Mouse (Mus musculus): Measurements from ENCODE around the gene Zfp991. TPM values are rescaled to one million over a fixed set of nuclear protein-coding genes. Genes with fewer than 3 reads are reported as not detected.
"Not testable (repeated sequence)": the region's sequence is repeated elsewhere in the genome, so short reads cannot be mapped to it uniquely, and the experiment has no call there.

Gene Zfp991
- polyA plus RNA-seq, 1 experiment from 2014 or later, result 9.6 TPM

- Histone ChIP-seq H3K9ac (ENCODE audit: low read length) (peak overlapping the region; percentile 68), H3K9me3 (ENCODE audit: control insufficient read depth, low read length) (peaks cover 21% of the 10 kb centered on the region), H3K4me3 (ENCODE audit: low read depth, low read length) (peak overlapping the region; percentile 50), H3K4me2 (ENCODE audit: low read length) (peak overlapping the region; percentile 75)
- whole genome bisulfite sequencing, result 23% methylated on average over 4 of the region's 4 CpGs
- DNase-seq (ENCODE audit: low spot score); H3K4me1 ChIP-seq (replicated peaks; ENCODE audit: control insufficient read depth, insufficient read depth, low read length); H3K27ac ChIP-seq (ENCODE audit: low read depth); H3K27me3 ChIP-seq (replicated peaks; ENCODE audit: control insufficient read depth, insufficient read depth, low read length); ATAC-seq (replicated peaks; ENCODE audit: low FRiP score, low TSS enrichment, low read depth); H3K36me3 ChIP-seq (ENCODE audit: control insufficient read depth, insufficient read depth, low read length): not testable (repeated sequence)
Measured at GRCm38 (mm10) chr4:147125326-147125725, 6.5 kb upstream of the Zfp991 start.

GRCm38 (mm10) chr4:147125870-147126269 is 6.0 kb upstream of the Zfp991 start:
- H3K4me3 ChIP-seq (ENCODE audit: low read depth, low read length); H3K27me3 ChIP-seq (replicated peaks; ENCODE audit: control insufficient read depth, insufficient read depth, low read length); H3K9ac ChIP-seq (ENCODE audit: low read length); H3K4me2 ChIP-seq (ENCODE audit: low read length); H3K4me1 ChIP-seq (replicated peaks; ENCODE audit: control insufficient read depth, insufficient read depth, low read length); H3K36me3 ChIP-seq (ENCODE audit: control insufficient read depth, insufficient read depth, low read length); H3K27ac ChIP-seq (ENCODE audit: low read depth); ATAC-seq (replicated peaks; ENCODE audit: low FRiP score, low TSS enrichment, low read depth): not testable (repeated sequence)
- 89% methylated on average over 4 of the region's 4 CpGs for WGBS
- peaks cover 21% of the 10 kb centered on the region for H3K9me3 ChIP-seq (ENCODE audit: control insufficient read depth, low read length)
- DNase-seq (ENCODE audit: low spot score), result peak; percentile 48

GRCm38 (mm10) chr4:147126435-147126834 is 5.4 kb upstream of the Zfp991 start:
- H3K27ac ChIP-seq (ENCODE audit: low read depth); H3K4me3 ChIP-seq (ENCODE audit: low read depth, low read length); H3K4me1 ChIP-seq (replicated peaks; ENCODE audit: control insufficient read depth, insufficient read depth, low read length); H3K4me2 ChIP-seq (ENCODE audit: low read length); ATAC-seq (replicated peaks; ENCODE audit: low FRiP score, low TSS enrichment, low read depth); H3K27me3 ChIP-seq (replicated peaks; ENCODE audit: control insufficient read depth, insufficient read depth, low read length); H3K9ac ChIP-seq (ENCODE audit: low read length); H3K36me3 ChIP-seq (ENCODE audit: control insufficient read depth, insufficient read depth, low read length): not testable (repeated sequence)
- peak; percentile 27 for DNase-seq (ENCODE audit: low spot score)
- H3K9me3 ChIP-seq (ENCODE audit: control insufficient read depth, low read length), result peaks cover 21% of the 10 kb centered on the region
- 82% methylated on average over 2 of the region's 2 CpGs for WGBS

GRCm38 (mm10) chr4:147127137-147127536 is 4.7 kb upstream of the Zfp991 start:
- not testable (repeated sequence) for H3K9ac ChIP-seq (ENCODE audit: low read length); H3K27me3 ChIP-seq (replicated peaks; ENCODE audit: control insufficient read depth, insufficient read depth, low read length); H3K4me3 ChIP-seq (ENCODE audit: low read depth, low read length); H3K4me1 ChIP-seq (replicated peaks; ENCODE audit: control insufficient read depth, insufficient read depth, low read length); ATAC-seq (replicated peaks; ENCODE audit: low FRiP score, low TSS enrichment, low read depth); H3K36me3 ChIP-seq (ENCODE audit: control insufficient read depth, insufficient read depth, low read length); DNase-seq (ENCODE audit: low spot score); H3K4me2 ChIP-seq (ENCODE audit: low read length); H3K27ac ChIP-seq (ENCODE audit: low read depth)
- H3K9me3 ChIP-seq (ENCODE audit: control insufficient read depth, low read length), result peaks cover 21% of the 10 kb centered on the region
- WGBS, result 82% methylated on average over 2 of the region's 2 CpGs

- H3K27ac ChIP-seq (ENCODE audit: low read depth); H3K36me3 ChIP-seq (ENCODE audit: control insufficient read depth, insufficient read depth, low read length); H3K27me3 ChIP-seq (replicated peaks; ENCODE audit: control insufficient read depth, insufficient read depth, low read length); H3K4me2 ChIP-seq (ENCODE audit: low read length); H3K9ac ChIP-seq (ENCODE audit: low read length); H3K4me3 ChIP-seq (ENCODE audit: low read depth, low read length); ATAC-seq (replicated peaks; ENCODE audit: low FRiP score, low TSS enrichment, low read depth); H3K4me1 ChIP-seq (replicated peaks; ENCODE audit: control insufficient read depth, insufficient read depth, low read length): not testable (repeated sequence)
- peak; percentile 21 for DNase-seq (ENCODE audit: low spot score)
- peaks cover 11% of the 10 kb centered on the region; the same call in 1 of the 2 replicates for H3K9me3 ChIP-seq (ENCODE audit: control insufficient read depth, low read length)
Measured at GRCm38 (mm10) chr4:147128152-147128551, 3.7 kb upstream of the Zfp991 start.

GRCm38 (mm10) chr4:147133596-147133995 is 1.8 kb downstream of the Zfp991 start:
- not testable (repeated sequence) for H3K4me3 ChIP-seq (ENCODE audit: low read depth, low read length); H3K27me3 ChIP-seq (replicated peaks; ENCODE audit: control insufficient read depth, insufficient read depth, low read length); H3K9ac ChIP-seq (ENCODE audit: low read length); H3K27ac ChIP-seq (ENCODE audit: low read depth); H3K36me3 ChIP-seq (ENCODE audit: control insufficient read depth, insufficient read depth, low read length); H3K9me3 ChIP-seq (ENCODE audit: control insufficient read depth, low read length); H3K4me1 ChIP-seq (replicated peaks; ENCODE audit: control insufficient read depth, insufficient read depth, low read length); ATAC-seq (replicated peaks; ENCODE audit: low FRiP score, low TSS enrichment, low read depth); H3K4me2 ChIP-seq (ENCODE audit: low read length)
- peak; percentile 37 for DNase-seq (ENCODE audit: low spot score)
- 57% methylated on average over 2 of the region's 2 CpGs for WGBS

GRCm38 (mm10) chr4:147141757-147142156 is 9.9 kb downstream of the Zfp991 start:
- ATAC-seq (replicated peaks; ENCODE audit: low FRiP score, low TSS enrichment, low read depth), result peak; percentile 53; the same call in 1 of the 2 replicates
- not testable (repeated sequence) for H3K4me2 ChIP-seq (ENCODE audit: low read length); H3K9ac ChIP-seq (ENCODE audit: low read length); DNase-seq (ENCODE audit: low spot score); H3K36me3 ChIP-seq (ENCODE audit: control insufficient read depth, insufficient read depth, low read length); H3K4me3 ChIP-seq (ENCODE audit: low read depth, low read length); H3K27ac ChIP-seq (ENCODE audit: low read depth); H3K27me3 ChIP-seq (replicated peaks; ENCODE audit: control insufficient read depth, insufficient read depth, low read length); H3K4me1 ChIP-seq (replicated peaks; ENCODE audit: control insufficient read depth, insufficient read depth, low read length); H3K9me3 ChIP-seq (ENCODE audit: control insufficient read depth, low read length)
- WGBS, result 79% methylated on average over 4 of the region's 4 CpGs

- not testable (repeated sequence) for DNase-seq (ENCODE audit: low spot score); ATAC-seq (replicated peaks; ENCODE audit: low FRiP score, low TSS enrichment, low read depth); H3K27me3 ChIP-seq (replicated peaks; ENCODE audit: control insufficient read depth, insufficient read depth, low read length); H3K4me1 ChIP-seq (replicated peaks; ENCODE audit: control insufficient read depth, insufficient read depth, low read length); H3K4me3 ChIP-seq (ENCODE audit: low read depth, low read length); H3K9ac ChIP-seq (ENCODE audit: low read length); H3K4me2 ChIP-seq (ENCODE audit: low read length); H3K36me3 ChIP-seq (ENCODE audit: control insufficient read depth, insufficient read depth, low read length); H3K9me3 ChIP-seq (ENCODE audit: control insufficient read depth, low read length); H3K27ac ChIP-seq (ENCODE audit: low read depth)
- WGBS, result 94% methylated on average over 2 of the region's 2 CpGs
Measured at GRCm38 (mm10) chr4:147165282-147165681, 33.4 kb downstream of the Zfp991 start.

- not testable (repeated sequence) for H3K4me1 ChIP-seq (replicated peaks; ENCODE audit: control insufficient read depth, insufficient read depth, low read length); ATAC-seq (replicated peaks; ENCODE audit: low FRiP score, low TSS enrichment, low read depth); H3K27ac ChIP-seq (ENCODE audit: low read depth); H3K36me3 ChIP-seq (ENCODE audit: control insufficient read depth, insufficient read depth, low read length); H3K27me3 ChIP-seq (replicated peaks; ENCODE audit: control insufficient read depth, insufficient read depth, low read length); H3K4me3 ChIP-seq (ENCODE audit: low read depth, low read length); H3K9me3 ChIP-seq (ENCODE audit: control insufficient read depth, low read length); DNase-seq (ENCODE audit: low spot score); H3K9ac ChIP-seq (ENCODE audit: low read length); H3K4me2 ChIP-seq (ENCODE audit: low read length)
- WGBS, result 88% methylated on average over 2 of the region's 2 CpGs
Measured at GRCm38 (mm10) chr4:147170547-147170946, 38.7 kb downstream of the Zfp991 start.

Data from intestine, embryonic 14.5 days (tissue).